Mouse (Mus musculus) E14TG2a.4 (cell line): Measurements from ENCODE around the gene Eng.

ENCODE experiments used
- H3K27me3 ChIP-seq: 2 replicates; pipeline ENCODE4 v1.6.1; 2014; ENCODE audit warnings: low read length, control low read depth; ENCODE audit not compliant: insufficient read depth
- H3K36me3 ChIP-seq: 2 replicates; pipeline ENCODE4 v1.6.1; 2014; ENCODE audit warnings: low read length, control low read depth; ENCODE audit not compliant: insufficient read depth
- H3K4me1 ChIP-seq: replicated peaks from 2 replicates; pipeline ENCODE4 v1.6.1; 2014; ENCODE audit warnings: low read depth, low read length, control low read depth
- H3K4me3 ChIP-seq: replicated peaks from 2 replicates; pipeline ENCODE4 v1.5.1; 2014; ENCODE audit warnings: mild to moderate bottlenecking, low read length
- H3K9me3 ChIP-seq: 2 replicates; pipeline ENCODE4 v1.6.1; 2014; ENCODE audit warnings: low read length, control low read depth
- CTCF ChIP-seq: conservative IDR thresholded peaks from 2 replicates; pipeline ENCODE4 v1.5.1; 2014; ENCODE audit warnings: low read length
- NANOG ChIP-seq: IDR thresholded peaks from 2 replicates; pipeline ENCODE4 v1.6.1; 2014; ENCODE audit warnings: borderline replicate concordance, low read length, mixed read lengths
- POU5F1 ChIP-seq: IDR thresholded peaks from 2 replicates; pipeline ENCODE4 v1.6.1; 2014; ENCODE audit warnings: low read length, borderline replicate concordance

Eng gene

DNA sequence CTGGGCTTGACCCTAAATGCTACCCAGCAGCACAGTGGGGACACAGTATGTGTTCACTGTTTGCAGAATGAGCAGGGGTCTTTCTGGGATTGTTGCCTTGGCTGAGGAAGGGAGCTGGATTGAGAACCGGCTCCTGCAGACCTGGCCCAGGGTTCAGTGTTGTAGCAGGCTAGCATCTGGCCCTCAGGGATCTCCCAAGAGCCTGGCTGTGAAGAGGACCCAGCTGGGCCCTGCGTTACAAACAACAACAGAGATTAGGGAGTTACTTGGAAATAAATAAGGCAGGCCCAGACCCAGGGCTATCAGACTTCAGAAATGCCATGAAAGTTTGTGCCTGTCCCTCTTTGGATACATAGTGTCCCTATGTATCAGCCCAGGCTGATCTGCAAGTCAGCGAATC lies 748 bp upstream of the Eng start:
- no peaks in the 10 kb centered on the region for H3K27me3 ChIP-seq
- no peaks in the 10 kb centered on the region for H3K9me3 ChIP-seq
- peaks cover 53% of the 10 kb centered on the region for H3K4me1 ChIP-seq
- peaks cover 18% of the 10 kb centered on the region for H3K36me3 ChIP-seq
- TF ChIP-seq POU5F1, result no peak
- TF ChIP-seq CTCF, result no peak
- no peak for TF ChIP-seq NANOG
- H3K4me3 ChIP-seq, result peak overlapping the region; percentile 85; the same call in 1 of the 2 replicates

DNA sequence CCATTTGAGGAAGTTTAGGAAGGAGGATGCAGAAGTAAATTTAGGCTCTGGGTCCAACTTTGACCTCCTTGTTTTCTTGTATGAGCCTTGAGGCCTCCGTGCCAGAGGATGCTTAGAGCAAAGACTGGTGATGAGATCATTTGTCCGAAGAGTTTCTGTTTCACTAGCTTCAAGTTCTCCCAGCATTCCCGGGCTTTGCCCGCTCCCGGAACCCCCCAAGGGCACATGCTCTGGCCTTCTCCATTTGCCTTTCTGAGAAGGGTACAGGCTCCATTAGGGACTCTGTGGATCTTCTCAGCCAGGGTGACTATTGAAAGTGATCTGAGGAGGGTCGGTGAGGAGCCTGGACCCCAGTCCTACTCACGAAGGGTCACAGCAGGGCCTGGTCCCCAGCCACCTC lies 971 bp downstream of the Eng start:
- peak overlapping the region; percentile 85 for H3K4me3 ChIP-seq
- H3K9me3 ChIP-seq, result no peaks in the 10 kb centered on the region
- H3K36me3 ChIP-seq, result peaks cover 34% of the 10 kb centered on the region
- H3K27me3 ChIP-seq, result no peaks in the 10 kb centered on the region
- no peak for TF ChIP-seq NANOG
- TF ChIP-seq CTCF, result no peak
- TF ChIP-seq POU5F1, result no peak
- peaks cover 58% of the 10 kb centered on the region for H3K4me1 ChIP-seq

DNA sequence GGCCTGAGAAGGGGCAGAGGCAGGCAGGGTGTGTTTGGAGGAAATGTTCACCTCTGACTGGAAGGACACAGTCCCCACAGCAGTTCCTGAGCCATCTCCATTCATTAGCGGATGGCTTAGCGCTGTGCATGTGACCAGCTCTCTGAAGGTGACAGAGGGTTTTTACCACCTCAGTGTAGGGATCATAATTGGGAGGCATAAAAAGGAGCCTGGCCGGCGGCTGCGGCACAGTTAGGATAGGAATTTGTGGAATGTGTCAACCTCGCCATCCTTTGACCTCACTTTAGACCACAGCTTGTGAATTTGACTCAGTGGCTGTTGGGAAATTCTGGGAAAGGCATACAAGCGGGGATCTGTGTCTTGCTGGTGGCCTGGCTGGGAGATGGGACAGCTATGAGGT lies 7.4 kb downstream of the Eng start:
- Histone ChIP-seq H3K27me3 (no peaks in the 10 kb centered on the region), H3K4me3 (peak overlapping the region; percentile 64)
- no peak for TF ChIP-seq CTCF
- no peak for TF ChIP-seq POU5F1
- TF ChIP-seq NANOG, result no peak

DNA sequence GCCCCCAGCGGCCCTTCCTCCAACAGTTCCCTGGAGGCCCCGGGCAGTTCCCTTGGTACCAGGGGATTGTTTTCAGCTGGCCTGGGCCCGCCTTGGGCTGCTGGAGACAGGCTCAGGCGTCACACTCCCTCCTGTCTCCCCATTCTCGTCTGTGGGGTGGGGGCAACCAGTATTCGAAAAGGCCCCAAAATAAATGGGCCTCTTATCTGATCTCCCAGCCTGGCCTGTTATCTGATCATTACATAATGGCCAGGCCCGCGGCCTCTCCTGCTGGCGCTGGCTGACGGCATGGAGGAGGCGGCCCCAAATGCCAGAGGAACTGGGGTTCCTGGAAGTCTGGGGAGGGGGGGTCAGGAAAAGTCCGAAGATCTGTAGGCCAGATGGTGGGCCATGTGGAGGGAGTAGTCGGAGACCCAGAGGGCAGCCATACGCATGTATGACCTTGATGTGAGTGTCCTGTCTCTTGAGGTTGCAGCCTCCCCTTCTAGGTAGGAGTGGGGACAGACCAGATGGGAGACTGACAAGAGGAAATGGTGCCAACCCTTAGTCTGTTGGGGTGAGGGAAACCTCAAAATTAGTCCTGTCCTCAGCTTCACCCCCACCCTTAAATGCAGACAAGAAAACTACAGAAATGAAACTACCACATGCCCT lies 8.5 kb downstream of the Eng start:
- Histone ChIP-seq H3K27me3 (no peaks in the 10 kb centered on the region), H3K4me3 (peak overlapping the region; percentile 64), H3K9me3 (no peaks in the 10 kb centered on the region), H3K4me1 (peaks cover 47% of the 10 kb centered on the region), H3K36me3 (peaks cover 76% of the 10 kb centered on the region)
- TF ChIP-seq POU5F1 (no peak), NANOG (no peak), CTCF (no peak)

More for the DNA sequence above, 7.4 kb downstream of the Eng start:
- peaks cover 52% of the 10 kb centered on the region for H3K4me1 ChIP-seq
- peaks cover 73% of the 10 kb centered on the region for H3K36me3 ChIP-seq
- H3K9me3 ChIP-seq, result no peaks in the 10 kb centered on the region

DNA sequence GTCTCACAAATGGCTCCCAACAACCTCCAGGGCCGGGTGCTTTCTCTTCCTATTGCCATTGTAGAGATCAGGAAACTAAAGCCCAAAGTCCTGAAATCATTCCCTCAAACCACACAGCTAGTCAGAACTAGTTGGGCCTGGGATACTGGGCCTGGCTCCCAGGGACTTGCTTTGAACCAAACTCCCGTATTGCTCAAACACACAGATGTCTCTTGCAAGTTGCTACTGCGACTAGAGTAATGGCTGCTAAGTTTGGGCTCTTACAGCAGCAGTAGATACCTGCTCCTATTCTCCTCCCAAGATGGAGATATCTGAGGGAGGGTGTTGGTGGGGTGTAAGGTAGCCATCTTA lies 9.0 kb downstream of the Eng start:
- TF ChIP-seq NANOG (no peak), POU5F1 (no peak), CTCF (no peak)

DNA sequence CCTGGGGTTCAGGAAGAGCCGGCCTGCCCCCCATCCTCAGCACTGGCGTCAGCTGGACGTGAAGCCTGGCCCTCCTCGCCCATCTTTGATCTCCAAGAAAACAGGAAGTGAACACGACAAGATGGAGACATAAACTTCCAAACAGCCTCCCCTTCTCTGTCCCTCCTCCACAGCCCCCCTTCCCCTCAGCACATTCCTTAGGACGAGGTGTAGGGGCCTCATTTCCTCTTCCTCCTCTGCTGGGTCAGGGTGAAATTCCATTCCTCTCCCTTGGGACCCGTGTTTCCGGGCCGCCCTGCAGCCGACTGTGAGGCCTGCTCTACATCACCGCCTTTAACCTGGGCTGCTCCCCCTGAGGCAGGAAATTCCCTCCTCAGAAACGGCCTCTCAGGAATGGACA lies 9.4 kb downstream of the Eng start:
- TF ChIP-seq NANOG (no peak), CTCF (no peak), POU5F1 (no peak)
- Histone ChIP-seq H3K9me3 (no peaks in the 10 kb centered on the region), H3K36me3 (peaks cover 76% of the 10 kb centered on the region), H3K4me3 (0 out of 2 replicates have a peak overlapping the region, but pooled peaks have one; percentile 3), H3K27me3 (no peaks in the 10 kb centered on the region), H3K4me1 (peaks cover 50% of the 10 kb centered on the region)

More for the DNA sequence above, 9.0 kb downstream of the Eng start:
- Histone ChIP-seq H3K9me3 (no peaks in the 10 kb centered on the region), H3K27me3 (no peaks in the 10 kb centered on the region), H3K4me3 (0 out of 2 replicates have a peak overlapping the region, but pooled peaks have one; percentile 3), H3K4me1 (peaks cover 47% of the 10 kb centered on the region), H3K36me3 (peaks cover 76% of the 10 kb centered on the region)

DNA sequence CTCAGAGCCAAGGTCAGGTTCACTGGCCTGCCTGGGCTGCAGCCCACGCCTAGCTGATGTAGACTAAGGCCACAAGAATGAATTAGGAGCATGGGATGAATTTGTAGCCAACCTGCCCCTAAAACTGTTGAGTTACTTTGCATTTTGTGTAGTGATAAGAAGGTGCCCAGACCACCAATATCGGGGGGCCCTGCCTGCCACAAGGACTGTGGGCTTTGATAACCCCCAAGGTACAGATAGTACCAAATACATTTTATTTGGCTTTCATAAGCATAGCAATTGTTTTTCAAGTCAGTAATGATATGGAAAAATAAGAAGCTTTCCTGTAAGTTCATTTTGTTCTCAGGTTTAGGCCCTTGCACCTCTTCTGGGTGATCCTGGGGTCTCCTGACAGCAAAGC lies 12.5 kb downstream of the Eng start:
- TF ChIP-seq POU5F1 (no peak), NANOG (no peak), CTCF (no peak)
- Histone ChIP-seq H3K4me3 (no peak overlapping the region), H3K27me3 (no peaks in the 10 kb centered on the region), H3K9me3 (no peaks in the 10 kb centered on the region), H3K4me1 (peaks cover 44% of the 10 kb centered on the region), H3K36me3 (peaks cover 75% of the 10 kb centered on the region)

DNA sequence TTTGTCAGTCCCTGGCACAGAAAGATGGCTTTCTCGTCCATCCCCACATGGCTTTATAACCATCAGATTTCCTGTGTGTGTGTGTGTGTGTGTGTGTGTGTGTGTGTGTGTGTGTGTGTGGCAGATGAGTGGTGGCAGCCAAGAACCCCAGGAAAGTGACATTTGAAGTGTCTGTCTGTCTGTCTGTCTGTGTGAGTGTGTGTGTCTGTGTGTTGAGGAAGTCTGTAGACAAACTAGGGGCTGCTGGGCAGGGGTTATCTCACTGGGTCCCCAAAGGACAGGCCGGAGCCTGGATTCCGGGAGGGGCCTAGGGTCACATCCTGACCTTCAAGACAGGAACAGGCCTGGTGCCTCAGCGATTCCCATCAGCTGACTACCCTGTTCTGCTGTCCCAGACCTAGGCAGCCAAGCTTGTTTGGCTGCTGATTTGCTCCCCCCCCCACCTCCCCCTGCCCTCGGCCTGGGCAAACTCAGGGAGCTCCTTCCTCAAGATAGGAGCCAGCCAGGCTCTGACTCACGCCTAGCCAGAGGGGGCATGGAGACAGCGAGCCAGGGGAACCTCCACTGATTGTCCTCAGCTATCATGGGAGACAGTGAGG lies 15.2 kb downstream of the Eng start:
- no peak for TF ChIP-seq NANOG
- TF ChIP-seq CTCF, result no peak
- no peak for TF ChIP-seq POU5F1
- Histone ChIP-seq H3K36me3 (peaks cover 76% of the 10 kb centered on the region), H3K4me3 (peak overlapping the region; percentile 26; the same call in 1 of the 2 replicates), H3K9me3 (no peaks in the 10 kb centered on the region), H3K27me3 (no peaks in the 10 kb centered on the region), H3K4me1 (peaks cover 35% of the 10 kb centered on the region)

DNA sequence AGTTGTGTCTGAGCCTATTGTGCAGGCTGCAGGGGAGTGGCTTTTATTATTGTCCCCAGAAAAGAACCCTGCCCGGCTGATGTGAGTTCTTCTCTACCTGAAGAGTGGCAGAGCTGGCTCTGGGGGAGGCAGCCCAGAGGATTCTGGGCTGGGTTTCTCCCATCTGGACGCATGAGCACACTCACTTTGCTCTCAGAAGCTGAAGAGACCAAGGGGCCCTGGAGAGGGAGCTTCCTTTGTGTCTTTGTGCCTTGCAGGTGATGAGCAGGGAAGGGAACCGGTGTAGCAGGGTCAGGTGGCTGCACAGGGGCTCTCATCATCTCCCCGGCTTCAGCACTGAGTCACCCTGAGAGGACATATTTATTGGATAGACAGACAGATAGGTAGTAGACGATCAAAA lies 15.9 kb downstream of the Eng start:
- Histone ChIP-seq H3K27me3 (no peaks in the 10 kb centered on the region), H3K9me3 (no peaks in the 10 kb centered on the region), H3K36me3 (peaks cover 74% of the 10 kb centered on the region), H3K4me3 (peak overlapping the region; percentile 26; the same call in 1 of the 2 replicates), H3K4me1 (peaks cover 35% of the 10 kb centered on the region)
- TF ChIP-seq CTCF (no peak), POU5F1 (no peak), NANOG (no peak)
